Mouse (Mus musculus) adrenal gland, postnatal 14 days (tissue): Measurements from ENCODE around the gene Mipep. TPM values are rescaled to one million over a fixed set of nuclear protein-coding genes. Genes with fewer than 3 reads are reported as not detected.

ENCODE experiments used
- DNase-seq: peaks from one replicate; pipeline ENCODE4 v3.0.0; 2021; ENCODE audit warnings: mixed read lengths
- total RNA-seq: library from RNA; stranded (reverse); gene quantifications from 2 replicates; pipeline ENCODE4 v1.2.3, GENCODE M21; 2021

Gene Mipep
- total RNA-seq, 1 experiment from 2014 or later: 53.8 TPM

DNA sequence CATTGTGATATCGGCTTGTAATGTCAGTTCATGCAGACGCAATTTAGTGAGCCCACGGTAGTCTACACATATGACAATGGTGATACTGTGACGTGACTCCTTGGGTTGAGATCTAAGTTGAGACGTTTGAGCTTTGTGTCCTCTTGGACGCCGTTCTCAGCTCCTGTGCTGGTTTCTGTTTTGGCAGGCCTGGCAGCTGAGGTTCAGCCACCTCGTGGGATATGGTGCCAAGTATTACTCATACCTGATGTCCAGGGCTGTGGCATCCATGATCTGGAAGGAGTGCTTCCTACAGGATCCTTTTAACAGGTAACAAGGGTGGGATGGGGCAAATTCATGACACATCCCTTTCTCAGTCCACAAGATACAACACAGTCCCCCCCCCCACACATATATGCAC lies 87.5 kb downstream of the Mipep start:
- DNase-seq: no peak

DNA sequence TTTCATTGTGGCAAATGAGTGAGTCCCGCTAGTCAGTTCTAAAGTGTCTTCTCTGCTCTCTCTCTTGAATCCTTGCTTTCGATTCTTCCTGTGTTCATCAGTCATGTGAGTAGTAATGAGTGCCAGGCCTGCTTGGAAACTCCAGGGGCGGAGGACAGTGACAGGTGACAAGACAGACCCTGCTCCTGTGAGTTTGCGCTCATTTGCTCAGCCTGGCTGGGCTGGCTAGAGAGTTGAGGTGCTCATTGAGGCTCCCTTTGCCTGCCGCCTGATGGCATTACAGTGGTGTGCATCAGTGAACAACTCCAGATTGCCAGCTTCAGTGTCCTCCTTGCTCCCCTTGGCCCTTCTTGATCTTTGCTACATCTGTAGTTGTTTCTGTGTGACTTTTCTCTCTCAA lies 97.7 kb downstream of the Mipep start:
- no peak for DNase-seq

DNA sequence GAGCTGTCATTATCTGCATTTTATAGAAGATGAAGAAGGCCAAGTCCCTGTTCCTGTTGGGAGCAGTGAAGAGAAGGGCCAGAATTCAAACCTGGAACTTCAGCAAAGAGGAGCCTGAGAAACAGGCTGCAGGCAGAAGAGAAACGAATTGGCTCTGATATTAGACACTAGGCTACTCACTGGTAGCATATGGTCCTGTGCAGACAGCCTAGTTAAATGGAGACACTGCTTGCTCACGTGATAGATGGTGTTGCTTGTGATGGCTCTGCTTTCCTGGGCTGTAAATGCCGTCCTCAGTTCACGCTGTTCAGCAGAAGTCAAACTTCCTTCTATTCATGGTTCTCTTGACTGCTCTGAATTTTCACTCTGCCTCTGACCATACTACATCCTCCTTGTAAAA lies 98.3 kb downstream of the Mipep start:
- DNase-seq: no peak

- DNase-seq: no peak
Measured at GRCm38 (mm10) chr14:60885361-60885950, 101.1 kb downstream of the Mipep start.

- DNase-seq: no peak
Measured at GRCm38 (mm10) chr14:60893882-60894281, 109.5 kb downstream of the Mipep start.

DNA sequence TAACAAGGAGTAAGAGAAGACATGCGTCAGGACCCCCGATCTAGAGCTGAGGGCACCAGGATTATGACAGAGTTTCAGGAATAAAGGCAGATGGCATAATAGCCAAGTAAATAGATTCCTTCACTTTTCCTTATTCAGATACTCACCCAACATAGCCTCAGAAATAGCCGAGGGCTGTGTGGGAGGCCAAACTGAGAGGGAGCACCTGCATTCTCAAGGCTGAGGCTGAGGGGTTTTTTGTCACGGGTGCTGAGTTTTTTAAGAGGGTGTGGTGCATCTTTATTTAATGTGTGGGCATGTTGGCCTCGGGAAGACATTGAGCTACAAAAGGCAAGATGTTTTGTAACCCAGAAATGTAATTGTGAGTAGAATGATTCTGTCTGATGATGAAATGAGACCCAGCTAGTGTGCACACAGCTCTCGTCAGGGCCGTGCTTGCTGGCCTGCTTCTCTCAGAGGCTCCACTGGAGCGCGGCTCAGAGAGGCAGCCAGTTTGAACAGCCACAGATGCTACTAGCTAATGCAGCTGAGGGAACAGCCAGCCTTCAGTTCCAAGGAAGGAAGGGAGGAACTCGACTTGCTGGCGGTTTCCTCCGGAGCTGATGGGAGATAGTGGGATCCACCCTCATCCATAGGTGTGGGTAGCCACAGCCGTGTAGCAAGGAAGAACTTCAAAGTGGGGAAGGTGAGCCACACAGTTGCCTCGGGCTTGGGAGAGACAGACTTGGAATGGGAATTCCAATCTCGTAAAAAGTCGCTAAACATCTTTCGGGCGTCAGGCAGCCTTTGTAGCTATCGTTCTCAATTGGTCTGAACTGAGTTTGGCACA lies 111.0 kb downstream of the Mipep start:
- DNase-seq: no peak

GRCm38 (mm10) chr14:60898086-60898667 lies 113.8 kb downstream of the Mipep start:
- DNase-seq: no peak

DNA sequence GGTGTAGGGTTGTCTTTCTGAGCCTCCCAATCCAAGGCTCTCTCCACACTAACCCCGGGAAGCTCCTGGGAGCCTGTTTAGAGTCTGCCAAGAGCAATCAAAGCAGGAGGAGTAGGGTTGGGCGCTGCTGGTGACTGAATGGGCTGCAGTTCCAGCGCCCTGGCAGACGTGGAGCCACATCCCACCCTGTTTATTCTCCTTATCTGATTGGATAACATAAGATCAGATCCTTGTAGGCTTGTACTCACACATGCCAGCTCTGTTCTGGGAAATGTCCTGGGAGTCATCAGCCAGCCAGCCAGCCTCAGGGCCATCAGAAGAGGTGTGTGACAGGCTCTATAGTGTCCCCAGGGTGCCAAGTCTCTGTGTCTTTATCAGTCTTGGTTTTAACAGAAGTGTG lies 120.1 kb downstream of the Mipep start:
- no peak for DNase-seq

GRCm38 (mm10) chr14:60906421-60907374 lies 122.3 kb downstream of the Mipep start:
- peak; percentile 27 for DNase-seq

GRCm38 (mm10) chr14:60909351-60909750 lies 125.0 kb downstream of the Mipep start:
- peak; percentile 56 for DNase-seq

DNA sequence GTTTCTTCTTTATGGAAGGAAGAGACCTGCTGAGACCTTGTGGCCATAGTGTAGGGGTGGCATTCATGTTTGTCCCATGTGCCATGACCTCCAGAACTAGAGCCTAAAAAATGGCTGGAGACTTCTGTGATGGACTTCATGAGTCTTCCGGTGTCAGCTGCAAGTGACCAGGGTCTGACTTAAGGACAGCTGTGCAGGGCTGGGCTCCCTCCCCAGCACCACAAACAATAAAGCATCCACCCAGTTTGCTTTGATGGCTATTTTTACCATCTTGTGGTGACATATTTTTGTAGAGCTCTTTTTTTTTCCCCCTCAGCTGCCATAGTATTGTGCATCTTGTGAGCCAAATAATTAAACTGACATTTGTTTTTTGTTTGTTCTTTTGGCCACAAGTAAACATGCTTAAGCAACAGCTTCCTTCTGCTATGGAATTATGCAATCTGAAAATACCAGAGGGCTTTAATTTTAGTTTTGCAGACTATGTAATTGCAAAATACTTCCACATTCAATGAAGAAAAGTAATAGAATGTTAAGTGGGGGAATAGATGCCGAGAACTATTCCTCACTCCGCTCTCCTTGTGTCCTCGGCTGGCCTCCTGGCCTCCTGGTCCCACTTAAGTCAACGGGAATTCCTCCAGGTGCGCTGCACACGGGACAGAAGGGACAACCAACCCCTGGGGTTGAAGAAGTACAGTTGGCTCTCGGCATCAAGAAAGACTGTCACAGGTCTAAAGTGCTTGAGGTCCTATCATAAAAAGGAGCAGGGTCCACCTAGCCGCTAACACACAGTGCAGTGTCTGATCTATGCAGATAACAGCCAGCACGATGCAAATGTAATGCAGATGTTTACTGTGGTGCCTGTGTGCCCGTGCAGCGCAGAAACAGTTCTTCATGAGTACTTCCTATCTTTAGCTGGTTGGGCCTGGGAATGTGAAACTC lies 126.4 kb downstream of the Mipep start:
- no peak for DNase-seq

- no peak for DNase-seq
Measured at GRCm38 (mm10) chr14:60912981-60913468, 128.7 kb downstream of the Mipep start.

DNA sequence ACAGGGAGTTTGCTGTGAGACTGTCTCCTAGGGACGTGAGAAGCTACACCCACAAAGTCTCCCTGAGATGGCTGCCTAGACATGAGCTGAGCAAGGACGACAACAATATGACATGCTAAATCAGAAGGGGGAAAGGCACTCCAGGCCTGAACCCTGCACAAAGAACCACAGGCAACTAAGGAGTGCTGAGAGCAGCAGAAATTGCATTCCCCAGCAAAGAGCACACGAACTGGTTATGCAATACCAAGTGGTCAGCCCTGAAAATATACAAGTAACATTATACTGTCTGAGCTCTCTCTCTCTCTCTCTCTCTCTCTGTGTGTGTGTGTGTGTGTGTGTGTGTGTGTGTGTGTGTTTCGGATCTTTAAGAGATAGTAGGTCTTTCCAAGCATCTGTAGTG lies 132.3 kb downstream of the Mipep start:
- no peak for DNase-seq

DNA sequence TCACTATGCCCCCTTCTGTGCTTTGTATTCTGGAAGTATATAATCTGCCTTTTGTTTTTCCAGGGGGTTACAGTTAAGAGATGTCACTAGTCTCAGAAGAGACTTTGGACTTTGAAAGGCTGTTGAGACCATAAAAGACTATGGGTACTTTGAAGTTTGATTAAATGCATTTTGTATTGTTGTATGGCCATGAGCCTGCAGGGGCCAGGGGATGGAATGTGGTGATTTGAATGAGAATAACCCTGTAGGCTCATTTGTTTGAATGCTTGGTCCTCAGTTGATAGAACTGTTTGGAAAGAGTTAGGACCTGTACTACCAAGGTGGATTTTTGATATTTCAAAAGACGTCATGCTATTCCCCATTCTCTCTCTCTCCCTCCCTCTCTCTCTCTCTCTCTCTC lies 141.6 kb downstream of the Mipep start:
- DNase-seq: no peak

DNA sequence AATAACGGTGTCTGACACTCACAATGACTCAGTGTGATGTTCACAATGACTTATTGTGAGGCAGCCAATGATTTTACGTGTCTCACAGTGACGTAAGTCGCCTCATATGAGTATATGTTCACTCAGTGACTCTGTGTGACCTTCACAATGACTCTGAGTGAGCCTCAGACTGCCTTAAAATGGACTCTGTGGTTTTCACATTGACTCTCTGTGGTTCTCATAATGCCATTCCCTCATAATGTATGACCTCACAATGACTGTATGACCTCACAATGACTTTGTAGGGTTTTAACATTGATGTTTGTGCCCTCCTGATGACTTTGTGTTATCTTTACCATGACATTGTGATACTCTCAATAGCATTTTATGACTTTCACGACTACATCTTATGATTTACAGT lies 151.3 kb downstream of the Mipep start:
- no peak for DNase-seq

DNA sequence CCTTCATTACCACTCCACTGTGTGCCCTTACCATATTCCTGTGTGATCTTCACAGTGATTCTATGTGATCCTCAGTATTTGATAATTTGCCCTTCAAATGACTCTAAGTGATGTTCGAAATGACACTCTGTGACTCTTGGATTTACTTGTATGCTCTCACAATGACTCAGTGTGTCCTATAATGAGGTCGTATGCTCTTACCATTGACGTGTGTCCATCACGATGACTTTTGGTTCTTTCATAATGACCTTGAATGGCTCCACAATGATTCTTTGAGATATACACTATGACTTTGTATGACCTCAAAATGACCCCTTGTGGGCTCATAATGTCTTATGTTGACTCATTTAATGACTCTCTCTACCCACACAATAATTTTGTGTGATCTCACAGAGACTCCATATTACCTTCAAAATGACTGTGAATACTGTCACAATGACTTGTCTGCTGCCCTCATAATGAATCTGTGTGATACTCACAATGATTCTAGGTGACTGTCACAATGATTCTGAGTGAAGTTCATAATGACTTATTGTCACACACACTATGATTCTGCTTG lies 153.2 kb downstream of the Mipep start:
- no peak for DNase-seq
